Mouse (Mus musculus): ENCODE measurements around the gene Enpp1. TPM values are rescaled to one million over a fixed set of nuclear protein-coding genes. Genes with fewer than 3 reads are reported as not detected.

The Enpp1 gene
- total RNA-seq, 2 experiments from 2014 or later, result 3.7 to 4.9 TPM

DNA sequence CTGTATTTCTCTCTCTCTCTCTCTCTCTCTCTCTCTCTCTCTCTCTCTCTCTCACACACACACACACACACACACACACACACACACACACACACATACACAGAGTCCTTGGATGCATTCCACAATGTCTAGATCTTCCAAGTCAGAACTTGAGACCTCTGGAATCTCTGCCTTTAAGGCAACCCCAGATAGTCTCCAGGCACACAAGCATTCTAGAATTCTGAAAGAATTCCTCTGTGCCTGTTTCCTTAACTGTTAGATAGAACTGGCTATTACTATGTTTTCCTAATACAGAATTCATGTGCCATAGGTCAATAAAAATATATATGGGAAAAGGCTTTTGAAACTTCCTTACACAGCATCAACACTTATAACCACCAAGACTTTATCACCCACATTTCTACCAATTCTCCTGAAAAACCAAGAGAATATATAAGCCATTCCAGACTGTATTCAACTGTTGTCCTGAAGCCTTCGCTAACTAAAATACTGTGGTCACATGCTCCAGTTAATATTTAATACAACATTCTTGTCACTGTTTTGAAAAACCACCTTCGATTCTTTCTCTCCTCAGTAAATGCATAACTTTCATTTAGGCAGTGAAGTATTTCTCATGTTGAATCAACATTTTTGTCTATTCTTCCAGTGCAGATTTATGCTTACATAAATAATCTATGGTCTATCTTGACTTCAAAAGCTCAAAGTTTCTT is 5.4 kb downstream of the Enpp1 start:
- intact Hi-C loops (cut with DNase I), result no loop called here
- no peak for DNase-seq (ENCODE audit: extremely low spot score in 1 of 2, low spot score in 2 of 2)
- TF ChIP-seq CTCF (IDR thresholded peaks at IDR 0.05), result no peak
- Histone ChIP-seq H3K27ac (no peak overlapping the region), H3K4me3 (no peak overlapping the region)

DNA sequence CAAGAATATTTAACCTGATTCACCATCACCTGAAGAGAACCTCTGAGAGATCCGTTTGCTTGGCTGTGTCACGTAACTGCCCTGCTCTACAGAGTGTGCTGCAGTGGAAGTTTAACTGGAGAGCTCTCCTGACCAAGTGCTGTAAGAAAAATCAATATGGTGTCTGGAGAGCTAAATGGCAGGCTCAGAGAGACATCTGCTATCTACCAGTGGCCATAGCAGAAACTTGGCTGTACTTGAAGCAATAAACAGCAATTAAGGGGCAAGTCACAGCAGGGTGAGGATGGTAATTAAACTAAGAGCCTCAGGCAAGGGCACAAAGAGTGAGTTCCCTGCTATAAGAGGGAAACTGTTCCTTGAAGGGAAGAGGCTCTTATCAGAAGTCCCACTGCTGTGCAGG is 9.3 kb downstream of the Enpp1 start:
- intact Hi-C loops (cut with DNase I), result no loop called here
- no peak for TF ChIP-seq CTCF (IDR thresholded peaks at IDR 0.05)
- Histone ChIP-seq H3K4me3 (no peak overlapping the region), H3K27ac (no peak overlapping the region)
- no peak for DNase-seq (ENCODE audit: extremely low spot score in 1 of 2, low spot score in 2 of 2)

DNA sequence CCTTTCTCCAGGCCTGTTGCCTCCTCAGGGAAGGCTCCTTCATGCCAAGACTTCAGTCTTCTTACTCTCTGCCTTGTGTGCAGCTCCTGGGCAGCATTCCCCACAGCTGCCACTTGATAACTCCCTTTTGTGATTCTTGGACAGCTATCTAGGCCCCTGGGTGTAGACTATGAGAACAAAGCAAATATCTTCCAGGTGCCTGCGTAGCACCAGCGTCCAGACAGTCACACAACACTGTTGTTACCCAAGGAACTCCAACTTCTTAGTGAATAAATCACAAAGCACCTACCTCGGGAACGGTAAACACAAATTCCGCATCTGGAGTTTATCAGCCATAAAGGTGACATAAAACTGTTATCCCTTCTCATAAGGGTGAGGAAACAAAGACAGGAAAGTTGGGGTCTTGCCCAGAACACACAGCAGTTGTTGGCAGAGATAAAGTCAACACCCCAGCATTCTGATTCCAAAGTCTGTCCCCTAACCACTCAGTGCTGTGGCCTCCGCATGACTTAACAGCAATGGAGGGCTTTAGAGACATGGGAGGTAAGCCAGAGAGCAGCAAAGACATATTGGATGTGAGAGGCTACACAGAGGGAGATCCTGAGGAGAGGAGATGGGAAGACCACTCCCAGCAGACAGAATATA is 13.7 kb downstream of the Enpp1 start:
- no peak for DNase-seq (ENCODE audit: extremely low spot score in 1 of 2, low spot score in 2 of 2)
- intact Hi-C loops (cut with DNase I), result no loop called here
- H3K27ac ChIP-seq, result no peak overlapping the region
- no peak for TF ChIP-seq CTCF (IDR thresholded peaks at IDR 0.05)
- H3K4me3 ChIP-seq, result no peak overlapping the region

DNA sequence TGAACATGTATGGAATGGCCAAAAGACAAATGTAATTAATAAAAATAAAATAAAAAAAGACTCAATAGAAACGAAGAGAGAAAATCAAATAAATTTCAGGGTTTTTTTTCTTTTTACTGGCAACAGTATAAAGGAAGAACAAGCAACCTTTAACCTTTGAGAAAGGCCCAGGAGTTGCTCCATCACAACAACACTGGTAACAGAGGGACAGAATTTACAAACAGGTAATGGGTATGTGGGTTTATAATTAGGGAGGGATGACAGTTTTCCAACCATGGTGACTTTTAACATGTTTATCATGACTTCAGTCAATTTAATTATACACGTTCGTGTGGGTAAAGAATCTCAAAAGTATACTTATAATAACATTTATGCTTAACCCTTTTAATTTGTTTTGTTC is 15.2 kb downstream of the Enpp1 start:
- DNase-seq (ENCODE audit: extremely low spot score in 1 of 2, low spot score in 2 of 2), result no peak
- no peak for TF ChIP-seq CTCF (IDR thresholded peaks at IDR 0.05)
- H3K27ac ChIP-seq, result no peak overlapping the region
- no peak overlapping the region for H3K4me3 ChIP-seq
- intact Hi-C loops (cut with DNase I), result no loop called here

DNA sequence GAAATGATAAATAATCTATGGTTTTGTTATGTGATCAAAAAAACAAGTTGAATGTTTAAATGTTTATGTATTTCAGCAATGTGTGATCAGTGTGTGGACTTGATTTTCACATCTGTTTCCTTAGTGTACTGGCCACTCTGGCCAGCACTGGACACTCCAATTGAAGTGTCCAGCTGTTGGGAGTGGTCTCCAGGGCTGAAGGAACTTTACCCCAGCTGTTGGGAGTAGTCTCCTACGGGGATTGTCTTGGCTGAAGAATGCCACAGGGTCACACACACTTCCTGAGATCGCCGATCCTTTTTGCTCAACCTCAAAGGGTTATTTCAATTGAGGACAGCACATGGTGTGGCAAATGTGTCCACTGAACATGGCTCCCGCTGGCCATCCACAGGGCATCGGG is 16.2 kb downstream of the Enpp1 start:
- no peak for DNase-seq (ENCODE audit: extremely low spot score in 1 of 2, low spot score in 2 of 2)
- Histone ChIP-seq H3K4me3 (no peak overlapping the region), H3K27ac (no peak overlapping the region)
- intact Hi-C loops (cut with DNase I), result no loop called here
- no peak for TF ChIP-seq CTCF (IDR thresholded peaks at IDR 0.05)

DNA sequence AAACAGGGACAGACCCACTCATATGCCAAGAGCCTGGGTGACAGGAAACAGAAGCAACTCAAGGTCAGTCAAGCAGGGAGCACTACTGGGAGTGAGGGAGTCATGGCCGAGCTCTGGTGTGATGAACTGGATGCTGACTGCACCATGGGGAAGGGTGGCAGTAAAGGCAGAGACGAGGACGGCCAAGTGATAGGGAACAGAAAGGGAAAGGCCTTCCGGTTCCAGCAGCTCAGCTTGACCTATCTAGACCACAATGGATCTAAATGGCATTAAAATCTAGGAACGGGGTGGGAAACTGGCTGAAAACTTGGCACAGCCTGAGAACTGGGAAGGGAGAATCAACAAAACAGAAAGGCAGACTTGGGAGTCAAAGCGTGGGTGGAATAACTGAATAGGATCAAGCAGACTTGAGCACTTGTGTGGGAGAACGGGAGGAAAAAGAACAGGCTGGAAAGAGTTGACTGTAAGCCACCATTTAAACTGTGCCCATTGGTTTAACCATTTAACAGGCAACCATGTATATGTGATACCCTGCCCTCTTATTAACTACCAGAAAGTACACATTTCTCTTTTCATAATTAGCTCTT is 29.3 kb downstream of the Enpp1 start:
- intact Hi-C loops (cut with DNase I), result no loop called here
- Histone ChIP-seq H3K4me3 (no peak overlapping the region), H3K27ac (no peak overlapping the region)
- TF ChIP-seq CTCF (IDR thresholded peaks at IDR 0.05), result no peak
- DNase-seq (ENCODE audit: extremely low spot score in 1 of 2, low spot score in 2 of 2), result no peak

DNA sequence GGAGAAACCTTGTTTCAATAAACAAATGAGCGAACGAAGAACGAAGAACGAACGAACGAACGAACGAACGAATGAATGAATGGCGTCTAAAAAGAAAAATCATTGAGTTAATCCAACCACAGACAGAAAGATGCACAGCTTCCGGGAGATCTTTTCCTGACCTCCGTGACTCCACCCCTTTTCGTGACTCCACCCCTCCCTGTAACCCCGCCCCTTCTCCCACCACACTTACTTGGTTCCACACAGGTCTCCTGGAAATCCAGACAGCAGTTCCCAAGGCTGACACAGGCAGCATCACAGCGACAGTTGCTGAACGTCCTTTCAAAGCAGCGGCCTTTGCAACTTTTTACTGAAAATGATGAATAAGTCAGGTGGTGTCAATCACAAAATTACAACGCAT is 34.3 kb downstream of the Enpp1 start:
- TF ChIP-seq CTCF (IDR thresholded peaks at IDR 0.05), result no peak
- H3K4me3 ChIP-seq, result no peak overlapping the region
- no peak for DNase-seq (ENCODE audit: extremely low spot score in 1 of 2, low spot score in 2 of 2)
- H3K27ac ChIP-seq, result no peak overlapping the region
- intact Hi-C loops (cut with DNase I), result no loop called here

DNA sequence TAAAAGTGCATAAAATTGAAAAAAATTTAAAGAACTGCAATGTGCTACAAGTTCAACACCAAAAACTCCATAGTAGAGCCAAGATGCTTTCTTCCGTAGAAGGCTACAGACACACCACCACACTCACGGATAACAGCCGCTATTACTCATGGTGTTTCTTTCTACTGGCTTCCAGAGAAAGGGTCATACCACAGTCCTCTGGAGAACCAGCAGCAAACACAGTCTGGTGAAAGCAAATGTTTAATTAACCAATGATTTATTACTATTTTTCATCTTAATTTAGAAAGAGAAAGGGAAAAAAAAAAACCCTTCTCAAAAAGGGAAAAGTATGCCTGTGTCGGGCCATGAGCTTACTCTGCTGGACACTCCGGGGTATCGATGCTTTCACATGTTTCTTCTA is 37.7 kb downstream of the Enpp1 start:
- intact Hi-C loops (cut with DNase I), result no loop called here
- TF ChIP-seq CTCF (IDR thresholded peaks at IDR 0.05), result no peak
- no peak for DNase-seq (ENCODE audit: extremely low spot score in 1 of 2, low spot score in 2 of 2)
- no peak overlapping the region for H3K4me3 ChIP-seq
- no peak overlapping the region for H3K27ac ChIP-seq

DNA sequence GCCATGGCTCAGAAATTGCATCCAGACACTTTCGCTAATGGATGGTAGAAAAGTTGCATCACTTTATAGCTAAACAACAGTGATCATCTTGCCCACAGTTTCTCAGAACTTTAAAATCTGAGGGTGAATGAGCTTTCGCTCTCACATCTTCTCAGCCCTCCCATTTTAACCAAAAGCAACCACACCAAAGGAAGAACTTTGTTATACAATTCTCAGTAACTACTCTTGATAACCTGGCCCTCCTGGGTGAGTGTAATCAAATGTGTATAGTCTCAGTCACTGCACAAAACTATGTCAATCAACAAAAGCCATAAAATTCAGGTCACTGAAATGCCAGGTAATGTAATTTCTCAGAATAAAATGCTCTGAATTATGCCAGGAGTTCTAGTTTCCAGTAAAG is 39.0 kb downstream of the Enpp1 start:
- intact Hi-C loops (cut with DNase I), result no loop called here
- H3K4me3 ChIP-seq, result no peak overlapping the region
- TF ChIP-seq CTCF (IDR thresholded peaks at IDR 0.05), result no peak
- no peak for DNase-seq (ENCODE audit: extremely low spot score in 1 of 2, low spot score in 2 of 2)
- no peak overlapping the region for H3K27ac ChIP-seq

DNA sequence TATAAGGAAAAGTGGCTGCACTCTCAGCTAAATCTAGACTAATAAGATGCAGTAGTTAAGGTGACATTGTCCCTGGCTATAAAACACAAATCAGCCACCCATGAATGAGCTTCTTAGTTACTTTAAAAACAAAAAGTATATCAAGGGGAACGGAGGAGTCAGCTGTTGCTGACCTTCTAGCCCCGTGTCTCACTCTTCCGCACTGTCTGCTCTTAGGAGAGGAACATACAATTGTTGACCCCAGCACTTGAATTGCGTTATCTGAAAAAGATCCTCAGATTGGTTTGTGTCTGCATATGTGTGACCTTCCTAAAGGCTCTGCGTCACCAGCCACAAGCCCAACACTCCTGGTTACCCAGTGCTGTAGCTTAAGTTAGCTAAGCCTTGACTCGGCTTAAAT is 41.4 kb downstream of the Enpp1 start:
- TF ChIP-seq CTCF (IDR thresholded peaks at IDR 0.05), result no peak
- Histone ChIP-seq H3K27ac (no peak overlapping the region), H3K4me3 (no peak overlapping the region)
- no peak for DNase-seq (ENCODE audit: extremely low spot score in 1 of 2, low spot score in 2 of 2)
- intact Hi-C loops (cut with DNase I), result no loop called here

DNA sequence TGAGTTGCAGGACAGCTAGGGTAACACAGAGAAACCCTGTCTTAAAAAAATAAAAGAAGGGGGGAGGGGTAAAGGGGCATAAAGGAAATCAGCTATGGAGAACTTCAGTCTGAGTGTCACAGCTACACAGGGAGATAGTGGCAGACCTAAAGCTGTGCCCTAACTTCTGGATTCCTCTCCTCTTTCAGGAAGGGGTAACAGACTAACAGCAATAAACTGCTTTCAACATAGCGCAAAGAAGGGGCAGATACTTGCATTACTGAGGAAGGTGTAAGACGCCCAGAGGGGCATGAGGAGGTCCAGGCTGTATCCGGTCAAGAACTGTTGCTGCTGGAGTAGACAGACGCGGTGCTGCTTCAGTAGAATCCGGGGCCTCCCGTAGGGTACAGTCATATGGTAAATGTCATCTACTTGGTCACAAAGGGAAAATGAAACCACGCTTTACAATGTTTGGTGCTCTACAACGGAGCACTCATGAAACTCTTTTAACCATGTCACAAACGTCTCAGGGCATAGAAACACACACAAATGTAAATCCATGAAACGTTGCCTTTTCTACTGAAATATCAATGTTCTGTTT is 60.9 kb downstream of the Enpp1 start:
- intact Hi-C loops (cut with DNase I), result no loop called here

DNA sequence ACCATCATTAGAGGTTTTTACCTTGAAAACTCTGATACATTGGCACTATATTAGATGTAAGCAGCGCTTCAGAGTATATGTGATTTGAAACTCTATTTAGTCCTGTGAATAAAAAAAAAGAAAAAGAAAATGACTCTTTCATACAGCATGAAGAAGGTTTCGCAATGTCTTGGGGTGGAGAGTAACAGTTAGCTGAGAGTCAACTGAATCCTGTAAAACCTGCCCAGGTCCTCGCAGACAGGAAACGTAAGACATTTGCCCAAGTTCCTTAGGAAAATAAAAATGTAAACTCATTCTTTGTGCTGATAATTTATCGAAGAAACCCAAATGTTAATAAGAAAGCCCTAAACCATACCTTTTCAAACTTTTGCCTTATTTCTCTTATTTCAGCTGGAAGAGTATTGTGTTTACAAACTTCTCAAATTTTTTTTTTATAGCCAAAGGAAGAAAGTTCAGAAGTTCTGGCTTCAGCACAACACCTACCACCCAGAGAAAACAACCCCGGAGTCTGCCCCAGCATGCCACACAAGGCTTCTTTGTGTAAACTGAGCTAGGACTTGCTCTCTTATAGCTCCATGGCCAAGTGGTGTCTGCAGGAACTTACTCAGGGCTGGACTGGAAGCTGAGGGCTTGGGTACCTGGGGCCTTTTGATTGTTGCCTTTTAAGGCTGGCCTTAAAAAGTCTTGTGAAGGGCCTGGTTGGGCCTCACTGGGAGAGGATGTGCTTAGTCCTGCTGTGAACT is 63.8 kb downstream of the Enpp1 start:
- Histone ChIP-seq H3K27ac (no peak overlapping the region), H3K4me3 (no peak overlapping the region)
- intact Hi-C loops (cut with DNase I), result no loop called here
- no peak for TF ChIP-seq CTCF (IDR thresholded peaks at IDR 0.05)
- DNase-seq (ENCODE audit: extremely low spot score in 1 of 2, low spot score in 2 of 2), result no peak

More for the DNA sequence above, 60.9 kb downstream of the Enpp1 start:
- H3K27ac ChIP-seq, result no peak overlapping the region
- no peak for TF ChIP-seq CTCF (IDR thresholded peaks at IDR 0.05)
- no peak overlapping the region for H3K4me3 ChIP-seq
- no peak for DNase-seq (ENCODE audit: extremely low spot score in 1 of 2, low spot score in 2 of 2)
